ENCODE assay signal across 16 mouse cellular contexts in the genomic region with DNA sequence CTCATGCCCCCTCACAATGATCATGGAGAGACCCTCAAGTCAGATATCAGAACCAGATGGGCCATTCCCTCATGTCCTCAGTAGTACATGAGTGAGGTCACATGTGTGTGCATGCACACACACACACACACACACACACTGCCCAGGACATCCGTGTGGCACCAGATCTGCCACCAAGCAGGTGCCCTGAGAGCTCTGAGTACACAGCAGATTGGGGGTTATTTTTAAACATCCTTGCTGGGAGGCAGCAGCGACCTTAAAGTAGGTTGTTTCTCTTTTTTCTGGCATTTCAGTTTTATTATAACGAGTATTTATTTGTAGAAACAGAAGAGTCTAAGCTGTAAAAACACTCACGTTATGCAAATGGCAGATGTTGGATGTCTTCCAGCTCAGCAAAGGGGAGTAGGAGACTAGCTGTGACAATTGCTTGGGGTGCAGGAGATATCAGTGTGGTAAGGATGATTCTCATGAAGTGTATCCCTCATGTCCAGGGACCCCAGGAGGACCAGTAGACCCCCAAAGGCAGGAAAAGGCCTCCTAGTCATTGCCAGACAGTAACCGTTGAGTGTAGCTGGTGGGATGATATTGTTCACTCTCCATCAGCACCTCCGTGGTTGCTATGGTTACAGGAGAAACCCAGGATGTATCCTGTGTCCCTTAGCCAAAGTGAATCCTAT. TPM values are rescaled to one million over a fixed set of nuclear protein-coding genes. Genes with fewer than 3 reads are reported as not detected.
DNase-seq lines count a peak whose midpoint lies in the region; ATAC-seq and TF ChIP-seq lines count a peak whose summit lies in the region.
"Had no signal": no experiment of that assay in that cellular context is flagged by ENCODE, and none has a peak within 500 bp of the region (broad histone marks: within the 10 kb centered on the region; RNA-seq: fewer than 3 reads in every experiment).

No protein-coding gene starts in this region.

- H3K36me3 ChIP-seq in forebrain, postnatal 0 days (ENCODE audit: insufficient read depth) = no peaks in the 10 kb centered on the region
- H3K36me3 ChIP-seq in forebrain, embryonic 11.5 days (ENCODE audit: control insufficient read depth, insufficient read depth, low read length) = no peaks in the 10 kb centered on the region
- H3K36me3 ChIP-seq: embryonic facial prominence, embryonic 12.5 days; liver, embryonic 13.5 days had no signal

- no peaks in the 10 kb centered on the region for H3K9me3 ChIP-seq in forebrain, postnatal 0 days (ENCODE audit: low read length)
- no peaks in the 10 kb centered on the region for H3K9me3 ChIP-seq in forebrain, embryonic 11.5 days (ENCODE audit: control insufficient read depth, low read length)
- H3K9me3 ChIP-seq: embryonic facial prominence, embryonic 12.5 days; liver, embryonic 13.5 days had no signal

- H3K27me3 ChIP-seq in forebrain, postnatal 0 days (ENCODE audit: insufficient read depth, low read length) = no peaks in the 10 kb centered on the region
- no peaks in the 10 kb centered on the region for H3K27me3 ChIP-seq in forebrain, embryonic 11.5 days (ENCODE audit: control insufficient read depth, insufficient read depth, low read length)
- H3K27me3 ChIP-seq: embryonic facial prominence, embryonic 12.5 days; liver, embryonic 13.5 days had no signal

- WGBS in forebrain, postnatal 0 days = 22% methylated on average over 6 of the region's 6 CpGs
- WGBS in forebrain, embryonic 11.5 days = 75% methylated on average over 6 of the region's 6 CpGs

- peak overlapping the region; percentile 74 for H3K27ac ChIP-seq in forebrain, postnatal 0 days (ENCODE audit: low read depth, low read length)
- H3K27ac ChIP-seq in forebrain, embryonic 11.5 days (ENCODE audit: low read depth, low read length) = no peak overlapping the region
- H3K27ac ChIP-seq: embryonic facial prominence, embryonic 12.5 days; kidney, postnatal 0 days; liver, embryonic 13.5 days had no signal

- peak; percentile 81 for ATAC-seq in forebrain, postnatal 0 days
- no peak for ATAC-seq in forebrain, embryonic 11.5 days (replicated peaks; ENCODE audit: low FRiP score)

- no peak overlapping the region for H3K4me3 ChIP-seq in forebrain, postnatal 0 days (ENCODE audit: low read depth, low read length)
- no peak overlapping the region for H3K4me3 ChIP-seq in forebrain, embryonic 11.5 days (ENCODE audit: low read depth, low read length)
- H3K4me3 ChIP-seq: embryonic facial prominence, embryonic 12.5 days; liver, embryonic 13.5 days had no signal

- no peak for TF ChIP-seq CTCF in forebrain, postnatal 0 days (IDR thresholded peaks at IDR 0.05; ENCODE audit: low read depth)

- DNase-seq in forebrain, postnatal 0 days = peak; percentile 83
- DNase-seq in forebrain, embryonic 11.5 days (ENCODE audit: low spot score) = no peak
- DNase-seq in cerebellum, postnatal 10 days = peak; percentile 25 to 29
- DNase-seq in layer of hippocampus, postnatal 25 days (ENCODE audit: extremely low spot score in 1 of 2, low spot score in 1 of 2) = peak; percentile 27 to 55
- DNase-seq in right cerebral cortex, postnatal 25 days = peak; percentile 65
- no peak for DNase-seq in thymus, postnatal 0 days (ENCODE audit: low spot score)
- DNase-seq in gastrocnemius, postnatal 25 days = no peak
- DNase-seq in lung, adult 18-20 months = no peak
- DNase-seq: liver, embryonic 13.5 days had no signal

- H3K4me1 ChIP-seq in forebrain, postnatal 0 days (ENCODE audit: insufficient read depth) = peaks cover 14% of the 10 kb centered on the region; the same call in 1 of the 2 replicates
- no peaks in the 10 kb centered on the region for H3K4me1 ChIP-seq in forebrain, embryonic 11.5 days (replicated peaks; ENCODE audit: control insufficient read depth, insufficient read depth, low read length)
- H3K4me1 ChIP-seq: embryonic facial prominence, embryonic 12.5 days; liver, embryonic 13.5 days had no signal

- H3K4me2 ChIP-seq in forebrain, postnatal 0 days (ENCODE audit: low read depth) = no peak overlapping the region
- H3K4me2 ChIP-seq in forebrain, embryonic 11.5 days (ENCODE audit: low read depth, low read length, severe bottlenecking) = no peak overlapping the region
- H3K4me2 ChIP-seq: embryonic facial prominence, embryonic 12.5 days; liver, embryonic 13.5 days had no signal

- no peak overlapping the region for H3K9ac ChIP-seq in forebrain, postnatal 0 days
- H3K9ac ChIP-seq in forebrain, embryonic 11.5 days (ENCODE audit: low read length) = no peak overlapping the region
- H3K9ac ChIP-seq: embryonic facial prominence, embryonic 12.5 days; liver, embryonic 13.5 days had no signal

RNA-seq across cellular contexts. Expression of a gene that starts 40.7 kb away (rescaled TPM):
- total RNA-seq in forebrain, postnatal 0 days (2014; rRNA removed) = 38.7 and 50.9 TPM in 2 replicates
- polyA plus RNA-seq in forebrain, postnatal 0 days (2015; fragmentation: Nextera tagmentation; extraction: Ambion mirVana) = 39.5 and 42.8 TPM in 2 replicates
- polyA plus RNA-seq in forebrain, embryonic 11.5 days (2014; fragmentation: Nextera tagmentation; extraction: Ambion mirVana) = 0.27 and 0.92 TPM in 2 replicates
- 10 to 100 TPM; 40.9 to 44.1 TPM for total RNA-seq in layer of hippocampus, postnatal 25 days (2021)
- 0.26 TPM in 1 of 2 replicates, not detected in the other for polyA plus RNA-seq in thymus, postnatal 0 days (2015; fragmentation: Nextera tagmentation; extraction: Ambion mirVana)
- total RNA-seq in gastrocnemius, postnatal 25 days (2021) = not detected
- total RNA-seq: gastrocnemius, postnatal 4 days; hematopoietic stem cell, adult 5-6 weeks; megakaryocyte, adult 5-6 weeks; neutrophil, adult 5-6 weeks had no signal
- polyA plus RNA-seq: stomach, embryonic 14.5 days had no signal

Comparison
In these comparisons a context has a peak if more than half of its experiments do, and no peak if none do; other contexts are left out.
1. DNase-seq: peak in forebrain, postnatal 0 days (single experiment), cerebellum, postnatal 10 days (2 of 2), layer of hippocampus, postnatal 25 days (2 of 2) and right cerebral cortex, postnatal 25 days (single experiment); none in forebrain, embryonic 11.5 days (single experiment), thymus, postnatal 0 days (single experiment), gastrocnemius, postnatal 25 days (single experiment) and lung, adult 18-20 months (0 of 2).
2. RNA of a gene that starts 40.7 kb away (total RNA-seq): 38.7 to 50.9 TPM in forebrain, postnatal 0 days and 40.9 to 44.1 TPM in layer of hippocampus, postnatal 25 days; not detected in gastrocnemius, postnatal 25 days; every median in the first group is over 10 times any median in the second.